In genomic region chr4:129960180-129960944, GRCm38 (mm10) we compare ENCODE assay signal across 8 mouse cellular contexts. TPM values are rescaled to one million over a fixed set of nuclear protein-coding genes. Genes with fewer than 3 reads are reported as not detected.
DNase-seq lines count a peak whose midpoint lies in the region; ATAC-seq lines count a peak whose summit lies in the region.

No protein-coding gene starts in this region.

- DNase-seq in gastrocnemius, adult 18-20 months (ENCODE audit: low spot score), result peak; percentile 36
- DNase-seq in gastrocnemius, adult 8-10 months (ENCODE audit: low spot score in 2 of 2), result no peak
- DNase-seq in embryo, embryonic 10 days (ENCODE audit: low spot score), result peak; percentile 92
- DNase-seq in left cerebral cortex, postnatal 14 days (ENCODE audit: low spot score in 2 of 2), result peak; percentile 84 to 88
- DNase-seq in right cerebral cortex, postnatal 25 days, result peak; percentile 86

- no peaks in the 10 kb centered on the region for H3K36me3 ChIP-seq in intestine, embryonic 16.5 days (ENCODE audit: control insufficient read depth, insufficient read depth, low read length)
- no peaks in the 10 kb centered on the region for H3K36me3 ChIP-seq in megakaryocyte, embryonic 14.5 days (replicated peaks; ENCODE audit: low read length)

- ATAC-seq in granulocyte monocyte progenitor cell, adult 5-6 weeks (replicated peaks; ENCODE audit: poor library complexity, severe bottlenecking), result peak; percentile 55
- ATAC-seq in intestine, embryonic 16.5 days, result peak; percentile 75

- H3K27me3 ChIP-seq in intestine, embryonic 16.5 days (replicated peaks; ENCODE audit: control insufficient read depth, insufficient read depth, low read length), result 0 out of 2 replicates have a peak, but pooled peaks cover 7% of the 10 kb centered on the region
- H3K27me3 ChIP-seq in megakaryocyte, embryonic 14.5 days (replicated peaks), result peaks cover 84% of the 10 kb centered on the region

- intact Hi-C loops in left cerebral cortex, postnatal 14 days (cut with DNase I), result no loop called here

- peaks cover 10% of the 10 kb centered on the region for H3K4me1 ChIP-seq in intestine, embryonic 16.5 days (ENCODE audit: control insufficient read depth, insufficient read depth, low read length)
- H3K4me1 ChIP-seq in megakaryocyte, embryonic 14.5 days, result peaks cover 23% of the 10 kb centered on the region

- H3K4me2 ChIP-seq in intestine, embryonic 16.5 days (ENCODE audit: low read depth, low read length), result peak overlapping the region; percentile 93

- H3K27ac ChIP-seq in intestine, embryonic 16.5 days (ENCODE audit: low read length), result no peak overlapping the region

- H3K9me3 ChIP-seq in intestine, embryonic 16.5 days (ENCODE audit: control insufficient read depth, low read length), result no peaks in the 10 kb centered on the region
- no peaks in the 10 kb centered on the region for H3K9me3 ChIP-seq in megakaryocyte, embryonic 14.5 days

- H3K4me3 ChIP-seq in intestine, embryonic 16.5 days (ENCODE audit: low read length), result peak overlapping the region; percentile 52
- peak overlapping the region; percentile 90 for H3K4me3 ChIP-seq in megakaryocyte, embryonic 14.5 days (replicated peaks)

- WGBS in intestine, embryonic 16.5 days, result 1% methylated on average over 37 of the region's 37 CpGs

- peak overlapping the region; percentile 62 for H3K9ac ChIP-seq in intestine, embryonic 16.5 days (ENCODE audit: low read depth, low read length)

RNA-seq across cellular contexts. Expression of gene Adgrb2, which starts 24.3 kb away (rescaled TPM):
- total RNA-seq in gastrocnemius, adult 18-20 months (2021), result 1 to 10 TPM in 1 of 2 experiments, under 1 TPM in 1; 0.21 to 2.5 TPM
- 1 to 10 TPM in 2 of 4 experiments, under 1 TPM in 2; 0.29 to 2.3 (median 1.1) TPM for total RNA-seq in gastrocnemius, adult 8-10 months (2022)
- not detected in 2 replicates for total RNA-seq in granulocyte monocyte progenitor cell, adult 5-6 weeks (2014; fragmentation: Nextera tagmentation)
- 0.13 TPM in 1 of 2 replicates, not detected in the other for total RNA-seq in granulocyte monocyte progenitor cell, adult 5-6 weeks (2017)
- 0.99 and 1.0 TPM in 2 replicates for polyA plus RNA-seq in intestine, embryonic 16.5 days (2015; fragmentation: Nextera tagmentation; extraction: Ambion mirVana)
- 100 to 1,000 TPM; 352 to 365 TPM for total RNA-seq in left cerebral cortex, postnatal 14 days (2021)
- polyA plus RNA-seq in megakaryocyte, embryonic 14.5 days (2012; ENCODE audit: insufficient read depth, low replicate concordance), result 2.6 and 11.0 TPM in 2 replicates

RNA-seq across cellular contexts. Expression of gene Spocd1, which starts 31.3 kb away (rescaled TPM):
- total RNA-seq in gastrocnemius, adult 18-20 months (2021), result not detected
- not detected for total RNA-seq in gastrocnemius, adult 8-10 months (2022)
- total RNA-seq in granulocyte monocyte progenitor cell, adult 5-6 weeks (2014; fragmentation: Nextera tagmentation), result 1.4 TPM in 1 of 2 replicates, not detected in the other
- total RNA-seq in granulocyte monocyte progenitor cell, adult 5-6 weeks (2017), result not detected in 2 replicates
- polyA plus RNA-seq in intestine, embryonic 16.5 days (2015; fragmentation: Nextera tagmentation; extraction: Ambion mirVana), result 0.04 TPM in 1 of 2 replicates, not detected in the other
- total RNA-seq in left cerebral cortex, postnatal 14 days (2021), result under 1 TPM; 0.15 to 0.68 TPM
- 0.43 TPM in 1 of 2 replicates, not detected in the other for polyA plus RNA-seq in megakaryocyte, embryonic 14.5 days (2012; ENCODE audit: insufficient read depth, low replicate concordance)

Comparison
In these comparisons a context has a peak if more than half of its experiments do, and no peak if none do; other contexts are left out.
1. DNase-seq: peak in gastrocnemius, adult 18-20 months (single experiment), embryo, embryonic 10 days (single experiment), left cerebral cortex, postnatal 14 days (2 of 2) and right cerebral cortex, postnatal 25 days (single experiment); none in gastrocnemius, adult 8-10 months (0 of 2).
2. RNA of gene Adgrb2, which starts 24.3 kb away (total RNA-seq): 352 to 365 TPM in left cerebral cortex, postnatal 14 days; 0.21 to 2.5 TPM in gastrocnemius, adult 18-20 months, 0.29 to 2.3 TPM in gastrocnemius, adult 8-10 months and 0.13 TPM in granulocyte monocyte progenitor cell, adult 5-6 weeks; every median in the first group is over 100 times any median in the second.